Mouse (Mus musculus): Measurements from ENCODE around the gene Cybb. TPM values are rescaled to one million over a fixed set of nuclear protein-coding genes. Genes with fewer than 3 reads are reported as not detected.

Cybb gene
- polyA plus RNA-seq, 1 experiment = not detected

DNA sequence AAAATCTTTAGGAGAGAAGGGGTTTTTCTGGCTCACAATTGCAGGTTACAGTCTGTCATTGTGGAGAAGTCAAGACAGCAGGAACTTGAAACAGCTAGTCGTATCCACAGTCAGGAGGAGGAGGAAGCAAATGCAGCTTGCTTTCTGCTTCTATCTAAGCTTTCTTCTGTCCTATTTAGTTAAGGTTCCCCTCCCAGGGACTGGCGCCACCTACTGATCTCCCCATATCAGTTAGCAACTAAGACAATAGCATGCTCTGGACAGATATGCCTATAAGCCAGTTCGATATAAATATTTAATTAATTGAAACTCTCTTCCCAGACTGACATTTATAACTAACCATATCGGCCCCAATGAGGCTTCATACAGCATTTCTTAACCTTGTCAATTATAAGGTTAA is 46.5 kb downstream of the Cybb start:
- no peak for TF ChIP-seq MYOG (IDR thresholded peaks at IDR 0.05; ENCODE audit: control insufficient read depth in 1 of 3, insufficient read depth in 1 of 3, insufficient read length in 2 of 3, low read depth in 2 of 3)
- no peak for TF ChIP-seq MAX (IDR thresholded peaks at IDR 0.05; ENCODE audit: low read depth)
- no peak for TF ChIP-seq TCF12 (IDR thresholded peaks at IDR 0.05; ENCODE audit: insufficient read depth, poor library complexity, severe bottlenecking)
- TF ChIP-seq TCF3 (IDR thresholded peaks at IDR 0.05; ENCODE audit: insufficient read length, low read depth) = no peak
- TF ChIP-seq CEBPB (IDR thresholded peaks at IDR 0.05; ENCODE audit: insufficient read depth, poor library complexity, severe bottlenecking) = no peak
- no peak for TF ChIP-seq USF1 (IDR thresholded peaks at IDR 0.05; ENCODE audit: low read depth)
- Histone ChIP-seq H3K4me2 (ENCODE audit: low read depth) (no peak overlapping the region), H3K27me3 (ENCODE audit: control insufficient read depth, insufficient read depth, insufficient read length) (no peaks in the 10 kb centered on the region), H3ac (ENCODE audit: control insufficient read depth, insufficient read length) (no peak overlapping the region), H3K79me2 (ENCODE audit: control insufficient read depth, insufficient read depth) (no peaks in the 10 kb centered on the region), H3K36me3 (ENCODE audit: control insufficient read depth, insufficient read depth) (no peaks in the 10 kb centered on the region), H3K4me3 (no peak overlapping the region)

DNA sequence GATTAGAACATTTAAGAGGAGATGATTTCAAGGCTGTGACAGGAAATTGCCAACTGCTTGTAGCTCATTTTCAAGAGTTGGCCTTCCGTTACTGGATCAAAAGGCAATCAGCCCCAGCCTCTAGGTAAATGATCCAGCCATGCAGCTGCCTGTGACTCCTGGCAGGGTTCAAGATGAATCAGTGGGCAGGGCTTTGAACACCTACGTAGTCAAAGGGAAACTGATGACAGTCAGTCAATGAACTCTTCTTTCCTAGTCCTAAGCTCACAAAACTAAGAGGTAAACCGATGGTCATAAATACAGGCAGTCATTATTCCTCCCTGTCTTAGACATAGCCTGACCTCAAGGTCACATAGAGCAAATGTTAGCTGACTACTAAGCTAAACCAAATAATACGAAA is 47.0 kb downstream of the Cybb start:
- Histone ChIP-seq H3K36me3 (ENCODE audit: control insufficient read depth, insufficient read depth) (no peaks in the 10 kb centered on the region), H3ac (ENCODE audit: control insufficient read depth, insufficient read length) (no peak overlapping the region), H3K79me2 (ENCODE audit: control insufficient read depth, insufficient read depth) (no peaks in the 10 kb centered on the region), H3K4me3 (no peak overlapping the region), H3K27me3 (ENCODE audit: control insufficient read depth, insufficient read depth, insufficient read length) (no peaks in the 10 kb centered on the region), H3K4me2 (ENCODE audit: low read depth) (no peak overlapping the region)
- no peak for TF ChIP-seq MYOD1 (IDR thresholded peaks at IDR 0.05; ENCODE audit: control insufficient read depth in 1 of 3, insufficient read length in 2 of 3, low read depth in 2 of 3)
- no peak for TF ChIP-seq TCF3 (IDR thresholded peaks at IDR 0.05; ENCODE audit: insufficient read length, low read depth)
- no peak for TF ChIP-seq MAX (IDR thresholded peaks at IDR 0.05; ENCODE audit: low read depth)
- TF ChIP-seq E2F4 (IDR thresholded peaks at IDR 0.05; ENCODE audit: insufficient read depth) = no peak
- TF ChIP-seq POLR2AphosphoS2 (IDR thresholded peaks at IDR 0.05; ENCODE audit: insufficient read length, low read depth) = no peak
- no peak for TF ChIP-seq SRF (IDR thresholded peaks at IDR 0.05; ENCODE audit: control insufficient read depth, insufficient read length, low read depth)
- TF ChIP-seq REST (IDR thresholded peaks at IDR 0.05; ENCODE audit: insufficient read depth, insufficient read length) = no peak
- no peak for TF ChIP-seq TCF12 (IDR thresholded peaks at IDR 0.05; ENCODE audit: insufficient read depth, poor library complexity, severe bottlenecking)
- no peak for TF ChIP-seq USF1 (IDR thresholded peaks at IDR 0.05; ENCODE audit: low read depth)
- no peak for TF ChIP-seq POLR2A (IDR thresholded peaks at IDR 0.05; ENCODE audit: insufficient read length, low read depth)
- no peak for TF ChIP-seq MYOG (IDR thresholded peaks at IDR 0.05; ENCODE audit: control insufficient read depth in 1 of 3, insufficient read depth in 1 of 3, insufficient read length in 2 of 3, low read depth in 2 of 3)
- TF ChIP-seq CEBPB (IDR thresholded peaks at IDR 0.05; ENCODE audit: insufficient read depth, poor library complexity, severe bottlenecking) = no peak

DNA sequence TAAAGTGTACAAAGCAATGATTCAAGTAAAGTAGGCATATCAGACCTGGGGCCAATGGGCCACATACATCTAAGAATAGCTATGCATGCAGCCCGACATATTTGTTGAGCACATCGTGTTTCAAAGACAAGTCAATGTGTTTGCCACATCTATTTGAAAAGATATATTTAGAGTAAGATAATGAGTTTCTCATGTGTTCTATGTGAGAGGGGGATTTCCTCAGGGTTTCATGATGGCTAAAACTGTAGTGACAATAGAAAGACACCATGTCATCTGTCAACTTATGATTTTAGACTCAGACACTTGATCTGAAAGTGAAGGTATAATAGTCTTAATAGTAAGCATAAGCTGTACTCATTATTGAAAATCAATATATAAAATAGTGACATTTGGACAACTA is 48.3 kb downstream of the Cybb start:
- no peaks in the 10 kb centered on the region for H3K36me3 ChIP-seq (ENCODE audit: control insufficient read depth, insufficient read depth)
- no peak overlapping the region for H3K4me3 ChIP-seq
- no peak overlapping the region for H3K4me2 ChIP-seq (ENCODE audit: low read depth)
- no peaks in the 10 kb centered on the region for H3K79me2 ChIP-seq (ENCODE audit: control insufficient read depth, insufficient read depth)
- no peaks in the 10 kb centered on the region for H3K27me3 ChIP-seq (ENCODE audit: control insufficient read depth, insufficient read depth, insufficient read length)
- H3ac ChIP-seq (ENCODE audit: control insufficient read depth, insufficient read length) = no peak overlapping the region
- TF ChIP-seq MAX (IDR thresholded peaks at IDR 0.05; ENCODE audit: low read depth) (no peak), MYOG (IDR thresholded peaks at IDR 0.05; ENCODE audit: control insufficient read depth in 1 of 3, insufficient read depth in 1 of 3, insufficient read length in 2 of 3, low read depth in 2 of 3) (no peak), REST (IDR thresholded peaks at IDR 0.05; ENCODE audit: insufficient read depth, insufficient read length) (no peak), POLR2AphosphoS2 (IDR thresholded peaks at IDR 0.05; ENCODE audit: insufficient read length, low read depth) (no peak)

DNA sequence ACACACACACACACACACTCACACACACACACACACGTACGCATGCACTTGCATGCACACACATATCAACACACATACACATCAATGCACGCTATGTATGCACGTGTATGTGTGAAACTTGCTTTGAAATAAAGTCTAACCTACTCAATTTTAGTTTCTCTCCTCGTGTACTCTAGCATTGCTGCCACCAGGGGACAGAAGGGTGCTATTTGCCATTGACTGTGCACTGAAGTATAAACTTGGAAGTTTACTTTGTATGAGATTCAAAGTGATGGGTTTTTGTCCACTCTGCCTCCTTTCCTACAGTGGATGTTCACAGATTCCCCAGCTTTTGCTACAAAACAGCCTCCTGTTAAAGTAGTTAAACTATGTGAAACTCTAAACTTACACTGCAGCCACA is 73.7 kb downstream of the Cybb start:
- no peaks in the 10 kb centered on the region for H3K27me3 ChIP-seq (ENCODE audit: control insufficient read depth, insufficient read depth, insufficient read length)
- no peak overlapping the region for H3K4me3 ChIP-seq
- no peak overlapping the region for H3ac ChIP-seq (ENCODE audit: control insufficient read depth, insufficient read length)
- TF ChIP-seq USF1 (IDR thresholded peaks at IDR 0.05; ENCODE audit: low read depth) = no peak
- TF ChIP-seq SRF (IDR thresholded peaks at IDR 0.05; ENCODE audit: control insufficient read depth, insufficient read length, low read depth) = no peak
- no peak for TF ChIP-seq MYOD1 (IDR thresholded peaks at IDR 0.05; ENCODE audit: control insufficient read depth in 1 of 3, insufficient read length in 2 of 3, low read depth in 2 of 3)
- no peak for TF ChIP-seq CEBPB (IDR thresholded peaks at IDR 0.05; ENCODE audit: insufficient read depth, poor library complexity, severe bottlenecking)
- no peak for TF ChIP-seq MAX (IDR thresholded peaks at IDR 0.05; ENCODE audit: low read depth)
- TF ChIP-seq MYOG (IDR thresholded peaks at IDR 0.05; ENCODE audit: control insufficient read depth in 1 of 3, insufficient read depth in 1 of 3, insufficient read length in 2 of 3, low read depth in 2 of 3) = no peak
- no peak for TF ChIP-seq TCF3 (IDR thresholded peaks at IDR 0.05; ENCODE audit: insufficient read length, low read depth)
- TF ChIP-seq POLR2AphosphoS2 (IDR thresholded peaks at IDR 0.05; ENCODE audit: insufficient read length, low read depth) = no peak
- no peak for TF ChIP-seq TCF12 (IDR thresholded peaks at IDR 0.05; ENCODE audit: insufficient read depth, poor library complexity, severe bottlenecking)
- no peak for TF ChIP-seq REST (IDR thresholded peaks at IDR 0.05; ENCODE audit: insufficient read depth, insufficient read length)
- TF ChIP-seq E2F4 (IDR thresholded peaks at IDR 0.05; ENCODE audit: insufficient read depth) = no peak
- TF ChIP-seq POLR2A (IDR thresholded peaks at IDR 0.05; ENCODE audit: insufficient read length, low read depth) = no peak
- H3K79me2 ChIP-seq (ENCODE audit: control insufficient read depth, insufficient read depth) = no peaks in the 10 kb centered on the region
- no peak overlapping the region for H3K4me2 ChIP-seq (ENCODE audit: low read depth)
- H3K36me3 ChIP-seq (ENCODE audit: control insufficient read depth, insufficient read depth) = no peaks in the 10 kb centered on the region

Other genes with a start within 250 kb of the Cybb start
- gene Gm14862, start 230.9 kb downstream of the Cybb start, polyA plus RNA-seq (2012; fragmentation: generic; extraction: Trizol) = not detected
- 0.05 TPM for gene Xk, start 215.0 kb downstream of the Cybb start, polyA plus RNA-seq (2012; fragmentation: generic; extraction: Trizol)
- gene H2al1m, start 204.0 kb downstream of the Cybb start, polyA plus RNA-seq (2012; fragmentation: generic; extraction: Trizol) = not detected
- not detected for gene H2al1k, start 137.1 kb downstream of the Cybb start, polyA plus RNA-seq (2012; fragmentation: generic; extraction: Trizol)
- gene H2al1o, start 84.6 kb upstream of the Cybb start, polyA plus RNA-seq (2012; fragmentation: generic; extraction: Trizol) = not detected
- gene Dynlt3, start 175.2 kb upstream of the Cybb start, polyA plus RNA-seq (2012; fragmentation: generic; extraction: Trizol) = 36.3 TPM